Mouse (Mus musculus) forebrain, embryonic 11.5 days (tissue): ENCODE results near the gene Zfp62. TPM values are rescaled to one million over a fixed set of nuclear protein-coding genes. Genes with fewer than 3 reads are reported as not detected.
"Not testable (repeated sequence)": the region's sequence is repeated elsewhere in the genome, so short reads cannot be mapped to it uniquely, and the experiment has no call there.

ENCODE experiments used
- ATAC-seq: fragments of 200-750 bp; cut with Nextera tagmentation; replicated peaks from 2 replicates; pipeline ENCODE4 v1.8.0; 2017; ENCODE audit warnings: moderate TSS enrichment; ENCODE audit not compliant: low FRiP score
- DNase-seq: peaks from one replicate; pipeline ENCODE4 v3.0.0-alpha.2; 2017; ENCODE audit warnings: low spot score
- H3K27ac ChIP-seq: fragments of 300-500 bp; sonication (generic); 2 replicates; pipeline ENCODE4 v1.5.1; 2014; ENCODE audit warnings: low read depth, low read length
- H3K27me3 ChIP-seq: fragments of 300-500 bp; sonication (generic); 2 replicates; pipeline ENCODE4 v1.6.1; 2014; ENCODE audit warnings: mild to moderate bottlenecking, low read length, mixed read lengths; ENCODE audit not compliant: control insufficient read depth, insufficient read depth
- H3K36me3 ChIP-seq: fragments of 300-500 bp; sonication (generic); 2 replicates; pipeline ENCODE4 v1.6.1; 2014; ENCODE audit warnings: mild to moderate bottlenecking, low read length, moderate library complexity, mixed read lengths; ENCODE audit not compliant: control insufficient read depth, insufficient read depth
- H3K4me1 ChIP-seq: fragments of 300-500 bp; sonication (generic); replicated peaks from 2 replicates; pipeline ENCODE4 v1.6.1; 2014; ENCODE audit warnings: low read length, mixed read lengths; ENCODE audit not compliant: control insufficient read depth, insufficient read depth
- H3K4me2 ChIP-seq: fragments of 300-500 bp; sonication (generic); 2 replicates; pipeline ENCODE4 v1.6.1; 2014; ENCODE audit warnings: low read depth, mild to moderate bottlenecking, low read length, moderate library complexity, mixed read lengths; ENCODE audit not compliant: severe bottlenecking
- H3K4me3 ChIP-seq: fragments of 300-500 bp; sonication (generic); 2 replicates; pipeline ENCODE4 v1.5.1; 2014; ENCODE audit warnings: low read depth, low read length
- H3K9ac ChIP-seq: fragments of 300-500 bp; sonication (generic); 2 replicates; pipeline ENCODE4 v1.6.1; 2014; ENCODE audit warnings: low read length
- H3K9me3 ChIP-seq: fragments of 300-500 bp; sonication (generic); 2 replicates; pipeline ENCODE4 v1.6.1; 2016; ENCODE audit warnings: low read length, mixed read lengths; ENCODE audit not compliant: control insufficient read depth
- WGBS: fragments of 180-500 bp; shearing (Covaris S2); extraction: QIAGEN DNeasy Blood & Tissue Kit; methylation state at CpG from one replicate; pipeline ENCODE4 v1.1.7; 2014; 5-methylcytosine and 5-hydroxymethylcytosine counted together
- polyA plus RNA-seq: library from polyadenylated mRNA; unstranded; fragments of >200 nt; fragmentation: Nextera tagmentation; extraction: Ambion mirVana; gene quantifications from 2 replicates; pipeline ENCODE4 v1.2.1, GENCODE M21; 2014

Gene Zfp62
- 58.4 and 59.6 TPM in 2 replicates for polyA plus RNA-seq

DNA sequence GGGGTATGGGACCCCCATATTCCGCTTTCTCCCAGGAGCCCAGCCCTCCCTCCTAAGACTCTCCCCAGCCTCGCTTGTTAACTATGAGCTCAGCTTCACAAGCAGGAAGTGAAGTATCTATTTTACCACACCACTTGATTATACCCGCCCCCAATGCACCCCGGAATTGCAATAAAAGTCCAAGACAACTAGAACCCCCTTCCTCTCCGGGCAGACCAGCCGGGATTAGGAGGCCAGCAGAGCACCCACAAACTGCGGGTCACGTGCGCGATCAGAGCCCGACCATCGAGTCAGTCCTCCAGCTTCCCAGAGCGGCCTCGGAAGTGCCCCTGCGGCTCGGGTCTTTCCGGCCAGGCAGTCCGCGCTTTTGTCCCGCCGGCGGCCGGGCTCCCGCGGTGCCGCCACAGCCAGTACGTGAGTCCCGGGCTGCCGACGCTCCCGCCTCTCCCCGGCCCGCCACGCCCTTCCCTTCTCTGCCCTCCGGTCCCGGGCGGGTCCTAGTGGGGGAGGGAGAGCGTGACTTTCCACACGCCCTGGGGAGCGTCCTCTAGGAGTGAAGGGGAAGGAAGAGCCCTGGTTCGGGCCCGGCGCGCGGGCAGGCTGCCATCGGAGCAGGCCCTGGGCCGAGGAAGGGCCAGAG lies at the start of gene Zfp62:
TSS of gene Zfp62 (plus strand) at position 164 of the 640 bp plus-strand sequence.
- DNase-seq: peak; percentile 97
- Histone ChIP-seq H3K4me3 (peak within 1 kb of the TSS; percentile 87), H3K4me1 (peaks cover 4% of the 10 kb centered on the region), H3K36me3 (no peaks in the 10 kb centered on the region; the same call in 1 of the 2 replicates), H3K4me2 (peak within 1 kb of the TSS; percentile 74), H3K27me3 (no peaks in the 10 kb centered on the region), H3K9ac (peak within 1 kb of the TSS; percentile 98), H3K27ac (peak within 1 kb of the TSS; percentile 99), H3K9me3 (no peaks in the 10 kb centered on the region)
- under 1% methylated on average over 47 of the region's 47 CpGs for WGBS
- peak; percentile 93 for ATAC-seq

- Histone ChIP-seq H3K4me2 (no peak within 1 kb of the TSS), H3K9ac (no peak within 1 kb of the TSS), H3K4me3 (no peak within 1 kb of the TSS), H3K9me3 (no peaks in the 10 kb centered on the region), H3K27ac (no peak within 1 kb of the TSS), H3K4me1 (no peaks in the 10 kb centered on the region), H3K27me3 (no peaks in the 10 kb centered on the region), H3K36me3 (no peaks in the 10 kb centered on the region)
- DNase-seq: no peak
- ATAC-seq: no peak
- WGBS: 72% methylated on average over 1 of the region's 1 CpGs
Measured at GRCm38 (mm10) chr11:49154077-49154476, 49.0 kb upstream of the Zfp62 start, which contains the start of gene Olfr1394. Gene Olfr1394 (plus strand): TSS chr11:49154377.

DNA sequence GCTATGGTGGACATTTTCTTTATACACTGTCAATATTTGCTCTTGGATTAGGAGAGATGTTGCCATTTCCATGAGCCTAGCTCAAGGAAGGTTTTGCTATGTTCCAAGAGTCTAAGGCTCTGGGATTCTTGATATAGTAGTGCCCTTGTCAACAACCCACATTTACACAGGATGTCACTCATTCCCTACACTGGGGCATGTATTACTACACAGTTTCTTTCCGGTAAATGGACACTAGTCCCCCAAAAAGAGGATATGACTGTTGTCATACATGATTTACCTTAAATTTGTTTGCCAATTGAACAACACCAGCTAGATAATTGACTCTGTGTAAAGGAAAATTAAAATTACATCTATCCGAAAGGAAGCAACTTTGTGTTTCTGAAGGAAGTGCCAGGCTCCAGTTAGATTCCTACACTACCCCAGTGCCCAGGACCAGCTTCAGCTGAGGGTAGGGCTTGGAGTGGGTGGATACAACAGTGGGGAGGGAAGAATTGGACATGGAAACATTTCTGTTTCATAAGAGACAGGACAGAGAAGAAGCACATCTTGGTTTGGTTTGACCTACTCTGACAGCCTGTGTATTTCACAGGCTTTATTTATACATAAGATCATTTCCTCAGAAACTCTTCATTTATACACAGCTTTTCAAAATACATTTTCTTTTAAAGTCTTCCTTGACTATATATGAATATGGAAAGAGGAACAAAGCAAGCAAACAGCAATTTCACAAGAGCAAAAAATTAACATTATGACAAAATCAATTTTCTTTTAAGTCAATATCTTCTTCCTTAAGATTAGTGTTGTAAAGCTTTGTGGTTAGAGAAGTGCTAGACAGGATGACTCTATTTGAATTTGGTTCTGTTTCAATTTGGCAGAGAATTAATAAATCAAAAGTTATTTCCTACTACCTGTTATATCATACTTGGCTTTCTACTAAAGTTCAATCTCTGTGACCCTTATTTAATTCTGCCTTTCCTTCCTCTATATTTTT lies 46.0 kb upstream of the Zfp62 start:
- H3K27ac ChIP-seq: no peak overlapping the region
- H3K4me3 ChIP-seq: no peak overlapping the region
- WGBS: 90% methylated on average over 2 of the region's 2 CpGs
- ATAC-seq (no peak), DNase-seq (no peak)
- H3K4me2 ChIP-seq: no peak overlapping the region
- H3K9ac ChIP-seq: no peak overlapping the region
- H3K27me3 ChIP-seq: no peaks in the 10 kb centered on the region
- no peaks in the 10 kb centered on the region for H3K9me3 ChIP-seq
- H3K36me3 ChIP-seq: no peaks in the 10 kb centered on the region
- H3K4me1 ChIP-seq: no peaks in the 10 kb centered on the region

DNA sequence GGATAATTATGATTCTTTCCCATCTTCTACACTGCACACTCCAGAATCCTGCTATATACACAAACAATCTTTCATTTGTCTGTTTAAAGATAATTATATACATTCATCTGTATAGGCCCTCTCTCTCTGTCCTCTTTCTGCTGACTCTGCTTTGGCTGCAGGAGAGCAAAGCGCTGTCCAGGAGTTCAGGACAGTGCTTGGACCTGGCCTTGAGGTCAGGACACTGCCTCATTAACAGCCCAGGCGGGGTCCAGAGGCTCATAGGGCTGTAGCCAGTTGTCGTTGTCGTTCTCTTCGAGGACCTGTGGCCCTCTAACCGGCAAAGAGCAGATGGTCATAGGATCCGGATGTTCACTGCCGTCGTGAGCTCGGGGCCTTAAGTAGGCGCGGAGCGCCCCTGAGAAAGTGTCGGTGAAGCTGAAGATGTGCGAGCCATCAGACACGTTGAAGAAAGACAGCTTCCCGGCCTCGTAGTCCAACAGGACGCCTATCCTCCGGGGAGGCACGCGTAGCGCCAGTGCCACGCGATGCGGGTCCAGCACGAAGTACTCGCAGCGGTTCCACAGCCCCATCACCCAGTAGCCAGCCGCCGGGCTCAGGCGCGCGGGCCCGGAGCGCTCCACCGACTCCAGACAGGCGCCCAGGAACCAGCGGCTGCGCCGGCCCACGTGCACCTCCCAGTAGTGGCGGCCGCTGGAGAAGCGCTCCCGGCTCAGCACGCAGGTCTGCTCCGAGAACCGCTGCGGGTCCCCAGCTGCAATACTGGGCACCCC lies 34.1 kb upstream of the Zfp62 start:
- Histone ChIP-seq H3K27me3 (peaks cover 11% of the 10 kb centered on the region; the same call in 1 of the 2 replicates), H3K9me3 (no peaks in the 10 kb centered on the region; the same call in 1 of the 2 replicates), H3K36me3 (no peaks in the 10 kb centered on the region), H3K9ac (0 out of 2 replicates have a peak overlapping the region, but pooled peaks have one; percentile 14), H3K27ac (no peak overlapping the region), H3K4me2 (peak overlapping the region; percentile 54), H3K4me3 (peak overlapping the region; percentile 27), H3K4me1 (no peaks in the 10 kb centered on the region)
- peak; percentile 73 for DNase-seq
- peak; percentile 65 for ATAC-seq
- WGBS: 6% methylated on average over 50 of the region's 50 CpGs

GRCm38 (mm10) chr11:49170576-49170975 lies 32.5 kb upstream of the Zfp62 start:
- DNase-seq (no peak), ATAC-seq (no peak)
- H3K27ac ChIP-seq: no peak overlapping the region
- no peaks in the 10 kb centered on the region for H3K4me1 ChIP-seq
- no peak overlapping the region for H3K4me2 ChIP-seq
- H3K9me3 ChIP-seq: no peaks in the 10 kb centered on the region; the same call in 1 of the 2 replicates
- WGBS: 89% methylated on average over 4 of the region's 4 CpGs
- H3K4me3 ChIP-seq: no peak overlapping the region
- H3K36me3 ChIP-seq: no peaks in the 10 kb centered on the region
- peaks cover 11% of the 10 kb centered on the region; the same call in 1 of the 2 replicates for H3K27me3 ChIP-seq
- H3K9ac ChIP-seq: no peak overlapping the region

- no peak overlapping the region for H3K4me3 ChIP-seq
- H3K36me3 ChIP-seq: no peaks in the 10 kb centered on the region
- no peaks in the 10 kb centered on the region for H3K27me3 ChIP-seq
- no peak overlapping the region for H3K9ac ChIP-seq
- ATAC-seq (no peak), DNase-seq (no peak)
- H3K9me3 ChIP-seq: no peaks in the 10 kb centered on the region
- no peak overlapping the region for H3K27ac ChIP-seq
- WGBS: 93% methylated on average over 8 of the region's 8 CpGs
- no peaks in the 10 kb centered on the region for H3K4me1 ChIP-seq
- H3K4me2 ChIP-seq: no peak overlapping the region
Measured at GRCm38 (mm10) chr11:49175345-49175744, 27.7 kb upstream of the Zfp62 start.

- H3K36me3 ChIP-seq, DNase-seq, H3K27me3 ChIP-seq, H3K9ac ChIP-seq, H3K4me3 ChIP-seq, H3K9me3 ChIP-seq, H3K4me1 ChIP-seq, ATAC-seq, H3K27ac ChIP-seq, H3K4me2 ChIP-seq: not testable (repeated sequence)
- WGBS: 90% methylated on average over 4 of the region's 4 CpGs
Measured at GRCm38 (mm10) chr11:49176047-49176779, 26.9 kb upstream of the Zfp62 start.
